Comparison of ENCODE assay signal across 8 mouse cellular contexts in genomic region chr1:43264407-43264889, GRCm38 (mm10).
DNase-seq lines count a peak whose midpoint lies in the region; ATAC-seq lines count a peak whose summit lies in the region.

No protein-coding gene starts in this region.

- intact Hi-C loops in gastrocnemius, postnatal 14 days (cut with DNase I; ENCODE audit: low total_unique reads), result no loop called here

- ATAC-seq in inflammation-experienced regulatory T-cells, adult 6 months, result peak; percentile 83
- ATAC-seq in megakaryocyte-erythroid progenitor cell, adult 5-6 weeks (replicated peaks; ENCODE audit: low FRiP score, low TSS enrichment, poor library complexity, severe bottlenecking), result peak; percentile 78; the same call in 1 of the 2 replicates

- peak; percentile 13 for DNase-seq in WW6 (ENCODE audit: low read depth, low spot score)
- peak; percentile 43 to 78 for DNase-seq in cerebellum, postnatal 4 days (ENCODE audit: low spot score in 2 of 2)
- DNase-seq in gastrocnemius, postnatal 14 days, result peak; percentile 57
- DNase-seq in left cerebral cortex, adult 8-10 months (ENCODE audit: low spot score in 2 of 2), result peak; percentile 63 to 65
- peak; percentile 78 for DNase-seq in right cerebral cortex, postnatal 25 days
- DNase-seq in urinary bladder, postnatal 36 days (ENCODE audit: low spot score in 2 of 2), result peak; percentile 52 to 65

Comparison
In these comparisons a context has a peak if more than half of its experiments do, and no peak if none do; other contexts are left out.
1. Peak in every context shown above with its lines: DNase-seq and ATAC-seq.
2. DNase-seq: peak in every context shown above with its lines; median percentile 78 in right cerebral cortex, postnatal 25 days; 64 in left cerebral cortex, adult 8-10 months; 60 in cerebellum, postnatal 4 days; 58 in urinary bladder, postnatal 36 days; 57 in gastrocnemius, postnatal 14 days; 13 in WW6.